In genomic region chr5:113992339-113992831, GRCm38 (mm10) we compare ENCODE assay signal across 8 mouse cellular contexts. TPM values are rescaled to one million over a fixed set of nuclear protein-coding genes. Genes with fewer than 3 reads are reported as not detected.
DNase-seq lines count a peak whose midpoint lies in the region; ATAC-seq lines count a peak whose summit lies in the region.

No protein-coding gene starts in this region.

- WGBS in neural tube, embryonic 11.5 days = 35% methylated on average over 12 of the region's 12 CpGs
- WGBS in embryonic facial prominence, embryonic 14.5 days = 7% methylated on average over 12 of the region's 12 CpGs
- WGBS in hindbrain, embryonic 10.5 days = 40% methylated on average over 12 of the region's 12 CpGs
- WGBS in liver, embryonic 12.5 days (ENCODE audit: insufficient replicate concordance) = 4% methylated on average over 12 of the region's 12 CpGs

- no peak for DNase-seq in neural tube, embryonic 11.5 days (ENCODE audit: low spot score)
- DNase-seq in neural tube, embryonic 10.5 days (ENCODE audit: extremely low spot score, low spot score) = no peak
- DNase-seq in embryonic facial prominence, embryonic 14.5 days (ENCODE audit: low spot score) = peak; percentile 82
- no peak for DNase-seq in hindbrain, embryonic 10.5 days (ENCODE audit: low spot score)
- peak; percentile 73 to 78 for DNase-seq in thymus, postnatal 36 days
- no peak for DNase-seq in layer of hippocampus, adult 11-12 months (ENCODE audit: low spot score)

- no peaks in the 10 kb centered on the region for H3K9me3 ChIP-seq in neural tube, embryonic 11.5 days (ENCODE audit: control insufficient read depth, low read length)
- H3K9me3 ChIP-seq in embryonic facial prominence, embryonic 14.5 days (ENCODE audit: control insufficient read depth, low read length) = no peaks in the 10 kb centered on the region
- H3K9me3 ChIP-seq in hindbrain, embryonic 10.5 days = no peaks in the 10 kb centered on the region
- H3K9me3 ChIP-seq in liver, embryonic 12.5 days (replicated peaks) = no peaks in the 10 kb centered on the region

- peaks cover 20% of the 10 kb centered on the region for H3K4me1 ChIP-seq in neural tube, embryonic 11.5 days (ENCODE audit: control insufficient read depth, insufficient read depth, low read length)
- H3K4me1 ChIP-seq in embryonic facial prominence, embryonic 14.5 days (ENCODE audit: control insufficient read depth, insufficient read depth, low read length) = peaks cover 12% of the 10 kb centered on the region; the same call in 1 of the 2 replicates
- H3K4me1 ChIP-seq in hindbrain, embryonic 10.5 days (replicated peaks) = peaks cover 50% of the 10 kb centered on the region
- peaks cover 73% of the 10 kb centered on the region for H3K4me1 ChIP-seq in liver, embryonic 12.5 days

- peak overlapping the region; percentile 81 for H3K9ac ChIP-seq in neural tube, embryonic 11.5 days (ENCODE audit: low read length)
- peak overlapping the region; percentile 91 for H3K9ac ChIP-seq in embryonic facial prominence, embryonic 14.5 days (ENCODE audit: low read depth, low read length)
- peak overlapping the region; percentile 94 for H3K9ac ChIP-seq in liver, embryonic 12.5 days

- H3K27ac ChIP-seq in neural tube, embryonic 11.5 days (ENCODE audit: low read depth, low read length) = peak overlapping the region; percentile 74; the same call in 1 of the 2 replicates
- peak overlapping the region; percentile 94 for H3K27ac ChIP-seq in embryonic facial prominence, embryonic 14.5 days (replicated peaks; ENCODE audit: low read depth, low read length)
- H3K27ac ChIP-seq in hindbrain, embryonic 10.5 days = peak overlapping the region; percentile 98
- H3K27ac ChIP-seq in liver, embryonic 12.5 days = peak overlapping the region; percentile 89

- ATAC-seq in neural tube, embryonic 11.5 days (ENCODE audit: insufficient read depth, low FRiP score, low TSS enrichment) = no peak
- ATAC-seq in embryonic facial prominence, embryonic 14.5 days (ENCODE audit: low read depth) = 0 out of 2 replicates have a peak, but pooled peaks have one; percentile 11
- ATAC-seq in liver, embryonic 12.5 days = peak; percentile 48; the same call in 1 of the 2 replicates
- peak; percentile 91 for ATAC-seq in monocyte, adult 5-6 weeks (replicated peaks; ENCODE audit: insufficient number of reproducible peaks, low FRiP score, low TSS enrichment, poor library complexity, severe bottlenecking)

- H3K36me3 ChIP-seq in neural tube, embryonic 11.5 days (ENCODE audit: control insufficient read depth, insufficient read depth, low read length) = peaks cover 2% of the 10 kb centered on the region; the same call in 1 of the 2 replicates
- H3K36me3 ChIP-seq in embryonic facial prominence, embryonic 14.5 days (ENCODE audit: control insufficient read depth, insufficient read depth, low read length) = peaks cover 10% of the 10 kb centered on the region; the same call in 1 of the 2 replicates
- peaks cover 16% of the 10 kb centered on the region for H3K36me3 ChIP-seq in hindbrain, embryonic 10.5 days
- H3K36me3 ChIP-seq in liver, embryonic 12.5 days = peaks cover 13% of the 10 kb centered on the region

- H3K27me3 ChIP-seq in neural tube, embryonic 11.5 days (ENCODE audit: control insufficient read depth, insufficient read depth, low read length) = no peaks in the 10 kb centered on the region
- H3K27me3 ChIP-seq in embryonic facial prominence, embryonic 14.5 days (replicated peaks; ENCODE audit: control insufficient read depth, insufficient read depth, low read length) = no peaks in the 10 kb centered on the region
- no peaks in the 10 kb centered on the region for H3K27me3 ChIP-seq in hindbrain, embryonic 10.5 days (ENCODE audit: insufficient read depth, poor library complexity, severe bottlenecking)
- peaks cover 18% of the 10 kb centered on the region for H3K27me3 ChIP-seq in liver, embryonic 12.5 days (replicated peaks)

- peak overlapping the region; percentile 81 for H3K4me3 ChIP-seq in neural tube, embryonic 11.5 days (ENCODE audit: low read depth, low read length)
- peak overlapping the region; percentile 87 for H3K4me3 ChIP-seq in embryonic facial prominence, embryonic 14.5 days (ENCODE audit: low read depth, low read length)
- H3K4me3 ChIP-seq in hindbrain, embryonic 10.5 days = peak overlapping the region; percentile 84
- H3K4me3 ChIP-seq in liver, embryonic 12.5 days = peak overlapping the region; percentile 85

- H3K4me2 ChIP-seq in neural tube, embryonic 11.5 days (ENCODE audit: low read depth) = peak overlapping the region; percentile 82
- H3K4me2 ChIP-seq in embryonic facial prominence, embryonic 14.5 days (ENCODE audit: low read depth, low read length) = peak overlapping the region; percentile 82
- H3K4me2 ChIP-seq in liver, embryonic 12.5 days = peak overlapping the region; percentile 98

RNA-seq across cellular contexts. Expression of gene Ssh1, which starts 1.3 kb away (rescaled TPM):
- polyA plus RNA-seq in neural tube, embryonic 11.5 days (2014; fragmentation: Nextera tagmentation; extraction: Ambion mirVana) = 23.9 and 24.5 TPM in 2 replicates
- 16.5 and 17.1 TPM in 2 replicates for polyA plus RNA-seq in embryonic facial prominence, embryonic 14.5 days (2014; fragmentation: Nextera tagmentation; extraction: Ambion mirVana)
- 14.8 and 16.9 TPM in 2 replicates for polyA plus RNA-seq in hindbrain, embryonic 10.5 days (2016; fragmentation: Nextera tagmentation; extraction: Ambion mirVana)
- polyA plus RNA-seq in liver, embryonic 12.5 days (2016; fragmentation: Nextera tagmentation; extraction: Ambion mirVana) = 8.9 and 10.9 TPM in 2 replicates
- 11.1 to 23.4 TPM (median 17.9 TPM) in 3 replicates for total RNA-seq in monocyte, adult 5-6 weeks (2017)

RNA-seq across cellular contexts. Expression of gene Dao, which starts 11.1 kb away (rescaled TPM):
- not detected in 2 replicates for polyA plus RNA-seq in neural tube, embryonic 11.5 days (2014; fragmentation: Nextera tagmentation; extraction: Ambion mirVana)
- not detected in 2 replicates for polyA plus RNA-seq in embryonic facial prominence, embryonic 14.5 days (2014; fragmentation: Nextera tagmentation; extraction: Ambion mirVana)
- polyA plus RNA-seq in hindbrain, embryonic 10.5 days (2016; fragmentation: Nextera tagmentation; extraction: Ambion mirVana) = not detected in 2 replicates
- polyA plus RNA-seq in liver, embryonic 12.5 days (2016; fragmentation: Nextera tagmentation; extraction: Ambion mirVana) = not detected in 2 replicates
- total RNA-seq in monocyte, adult 5-6 weeks (2017) = not detected in 3 replicates

Comparison
In these comparisons a context has a peak if more than half of its experiments do, and no peak if none do; other contexts are left out.
1. DNase-seq: peak in embryonic facial prominence, embryonic 14.5 days (single experiment) and thymus, postnatal 36 days (2 of 2); none in neural tube, embryonic 11.5 days (single experiment), neural tube, embryonic 10.5 days (single experiment), hindbrain, embryonic 10.5 days (single experiment) and layer of hippocampus, adult 11-12 months (single experiment).
2. Peak in every context shown above with its lines, with median percentiles within 50 percentile points of each other: H3K27ac ChIP-seq, H3K4me2 ChIP-seq, H3K4me3 ChIP-seq and H3K9ac ChIP-seq.